Comparison of ENCODE assay signal across 21 mouse cellular contexts in genomic region chr15:84321544-84322174, GRCm38 (mm10). TPM values are rescaled to one million over a fixed set of nuclear protein-coding genes. Genes with fewer than 3 reads are reported as not detected.
DNase-seq lines count a peak whose midpoint lies in the region; ATAC-seq and TF ChIP-seq lines count a peak whose summit lies in the region.
"Had no signal": no experiment of that assay in that cellular context is flagged by ENCODE, and none has a peak within 500 bp of the region (broad histone marks: within the 10 kb centered on the region; RNA-seq: fewer than 3 reads in every experiment).

No protein-coding gene starts in this region.

- H3K4me2 ChIP-seq in kidney, embryonic 14.5 days (replicated peaks; ENCODE audit: low read depth, low read length): no peak overlapping the region
- H3K4me2 ChIP-seq: embryonic facial prominence, embryonic 12.5 days; limb, embryonic 15.5 days; midbrain, embryonic 12.5 days; stomach, embryonic 15.5 days had no signal

- H3K27me3 ChIP-seq in spleen, adult 2 months (ENCODE audit: control insufficient read depth, insufficient read depth, low read length): no peaks in the 10 kb centered on the region
- H3K27me3 ChIP-seq in kidney, embryonic 14.5 days (ENCODE audit: control insufficient read depth, insufficient read depth, low read length): no peaks in the 10 kb centered on the region
- H3K27me3 ChIP-seq: CH12.LX; embryonic facial prominence, embryonic 12.5 days; limb, embryonic 15.5 days; midbrain, embryonic 12.5 days; stomach, embryonic 15.5 days had no signal

- no peak for TF ChIP-seq CTCF in spleen, adult 2 months (IDR thresholded peaks at IDR 0.05; ENCODE audit: extremely low read depth, insufficient read depth, insufficient read length, insufficient replicate concordance)

- TF ChIP-seq POLR2A in spleen, adult 2 months (IDR thresholded peaks at IDR 0.05; ENCODE audit: low read depth, low read length): no peak

- ATAC-seq in megakaryocyte progenitor cell, adult 5-6 weeks (replicated peaks; ENCODE audit: poor library complexity): peak; percentile 76
- ATAC-seq in kidney, embryonic 14.5 days (ENCODE audit: low FRiP score, low TSS enrichment): no peak
- ATAC-seq: inflammation-experienced regulatory T-cells, adult 6 months; lung, postnatal 0 days had no signal

- H3K4me3 ChIP-seq in spleen, adult 2 months (ENCODE audit: extremely low read depth, insufficient read depth, insufficient read length): no peak overlapping the region
- H3K4me3 ChIP-seq in kidney, embryonic 14.5 days (ENCODE audit: low read length): no peak overlapping the region
- H3K4me3 ChIP-seq: embryonic facial prominence, embryonic 12.5 days; limb, embryonic 15.5 days; midbrain, embryonic 12.5 days; stomach, embryonic 15.5 days had no signal

- WGBS in spleen, adult 2 months: 38% methylated on average over 8 of the region's 8 CpGs
- whole genome bisulfite sequencing in kidney, embryonic 14.5 days: 72% methylated on average over 8 of the region's 8 CpGs

- peak; percentile 63 to 74 for DNase-seq in cerebellum, postnatal 14 days
- no peak for DNase-seq in cerebellum, adult 11 months
- DNase-seq in layer of hippocampus, adult 9-11 months: peak; percentile 70
- DNase-seq in layer of hippocampus, adult 9-10 months (ENCODE audit: low spot score): no peak
- DNase-seq in spleen, adult 2 months (ENCODE audit: low read depth in 1 of 2, low spot score in 2 of 2): no peak
- no peak for DNase-seq in spleen, postnatal 10 days (ENCODE audit: low spot score in 2 of 2)
- DNase-seq: adrenal gland, postnatal 14 days; gastrocnemius, postnatal 10 days; heart, postnatal 14 days; kidney, adult 9 months; right cerebral cortex, postnatal 25 days; thymus, postnatal 25 days had no signal

- no peaks in the 10 kb centered on the region for H3K9me3 ChIP-seq in kidney, embryonic 14.5 days (ENCODE audit: control insufficient read depth, low read length)
- H3K9me3 ChIP-seq: limb, embryonic 15.5 days; midbrain, embryonic 12.5 days; stomach, embryonic 15.5 days had no signal

- H3K9ac ChIP-seq in kidney, embryonic 14.5 days (ENCODE audit: low read depth, low read length): no peak overlapping the region
- H3K9ac ChIP-seq: embryonic facial prominence, embryonic 12.5 days; limb, embryonic 15.5 days; midbrain, embryonic 12.5 days; stomach, embryonic 15.5 days had no signal

- peaks cover 10% of the 10 kb centered on the region; the same call in 1 of the 2 replicates for H3K4me1 ChIP-seq in spleen, adult 2 months (ENCODE audit: control insufficient read depth, insufficient read depth, insufficient read length)
- H3K4me1 ChIP-seq in kidney, embryonic 14.5 days (ENCODE audit: control insufficient read depth, insufficient read depth, low read length): peaks cover 9% of the 10 kb centered on the region; the same call in 1 of the 2 replicates
- H3K4me1 ChIP-seq: embryonic facial prominence, embryonic 12.5 days; stomach, embryonic 15.5 days had no signal

- H3K36me3 ChIP-seq in spleen, adult 2 months (ENCODE audit: control insufficient read depth, insufficient read depth, low read length): no peaks in the 10 kb centered on the region
- H3K36me3 ChIP-seq in kidney, embryonic 14.5 days (ENCODE audit: control insufficient read depth, insufficient read depth, low read length): no peaks in the 10 kb centered on the region
- H3K36me3 ChIP-seq: embryonic facial prominence, embryonic 12.5 days; limb, embryonic 15.5 days; midbrain, embryonic 12.5 days; stomach, embryonic 15.5 days had no signal

- peak overlapping the region; percentile 10 for H3K27ac ChIP-seq in spleen, adult 2 months (ENCODE audit: insufficient read depth, low read length)
- no peak overlapping the region for H3K27ac ChIP-seq in kidney, embryonic 14.5 days (ENCODE audit: low read depth, low read length)
- H3K27ac ChIP-seq: embryonic facial prominence, embryonic 12.5 days; limb, embryonic 15.5 days; midbrain, embryonic 12.5 days; stomach, embryonic 15.5 days had no signal

RNA-seq across cellular contexts. Expression of gene Parvg, which starts 2.2 kb away (rescaled TPM):
- 75.0 and 77.1 TPM in 2 replicates for polyA plus RNA-seq in spleen, adult 2 months (2012; rRNA removed)
- total RNA-seq in megakaryocyte progenitor cell, adult 5-6 weeks (2015): 99.4 and 106 TPM in 2 replicates
- total RNA-seq in megakaryocyte progenitor cell, adult 5-6 weeks (2017): 246 and 253 TPM in 2 replicates
- polyA plus RNA-seq in kidney, embryonic 14.5 days (2014; fragmentation: Nextera tagmentation; extraction: Ambion mirVana): 0.70 and 0.94 TPM in 2 replicates

Comparison
In these comparisons a context has a peak if more than half of its experiments do, and no peak if none do; other contexts are left out.
1. DNase-seq: peak in cerebellum, postnatal 14 days (2 of 2) and layer of hippocampus, adult 9-11 months (single experiment); none in cerebellum, adult 11 months (single experiment), layer of hippocampus, adult 9-10 months (single experiment), spleen, adult 2 months (0 of 2) and spleen, postnatal 10 days (0 of 2).
2. RNA of gene Parvg, which starts 2.2 kb away (polyA plus RNA-seq): 75.0 to 77.1 TPM in spleen, adult 2 months; 0.70 to 0.94 TPM in kidney, embryonic 14.5 days; every median in the first group is over 10 times any median in the second.